Mouse (Mus musculus) myocyte (in vitro differentiated cells): ENCODE measurements at regions not wholly inside any gene's neighbourhood (a gene's known extent, or its start where the extent isn't known, plus 50 kb on each side); places are given as distances from the start of the nearest gene placed in this dataset.

ENCODE experiments used
- H3K27me3 ChIP-seq: one replicate; pipeline ENCODE4 v1.6.1; 2011; ENCODE audit not compliant: control insufficient read depth, insufficient read depth, insufficient read length
- H3K36me3 ChIP-seq: one replicate; pipeline ENCODE4 v1.6.1; 2011; ENCODE audit not compliant: control insufficient read depth, insufficient read depth
- H3K4me2 ChIP-seq: one replicate; pipeline ENCODE4 v1.6.1; 2011; ENCODE audit warnings: low read depth, control low read depth
- H3K4me3 ChIP-seq: one replicate; pipeline ENCODE4 v1.5.1; 2011; ENCODE audit warnings: mild to moderate bottlenecking, control low read depth, moderate library complexity
- H3K79me2 ChIP-seq: one replicate; pipeline ENCODE4 v1.6.1; 2011; ENCODE audit not compliant: control insufficient read depth, insufficient read depth
- H3ac ChIP-seq: one replicate; pipeline ENCODE4 v1.6.1; 2011; ENCODE audit not compliant: control insufficient read depth, insufficient read length
- CEBPB ChIP-seq: IDR thresholded peaks from 2 replicates; pipeline ENCODE4 v1.6.1; 2011; ENCODE audit warnings: mild to moderate bottlenecking, moderate library complexity; ENCODE audit not compliant: poor library complexity, insufficient read depth, severe bottlenecking
- E2F4 ChIP-seq: IDR thresholded peaks from one replicate; pipeline ENCODE4 v1.6.1; 2011; ENCODE audit warnings: mild to moderate bottlenecking, control low read depth, moderate library complexity; ENCODE audit not compliant: insufficient read depth
- MAX ChIP-seq: IDR thresholded peaks from one replicate; pipeline ENCODE4 v1.6.1; 2011; ENCODE audit warnings: low read depth, mild to moderate bottlenecking, control low read depth
- MYOD1 ChIP-seq, 3 experiments: IDR thresholded peaks; one replicate each; pipeline ENCODE4 v1.6.1; 2011; ENCODE audit warnings: control low read depth in 2 of 3, low read depth in 2 of 3, mild to moderate bottlenecking in 2 of 3, moderate library complexity in 1 of 3; ENCODE audit not compliant: insufficient read length in 2 of 3, control insufficient read depth in 1 of 3
- MYOG ChIP-seq, 3 experiments: IDR thresholded peaks; one replicate each; pipeline ENCODE4 v1.6.1; 2011; ENCODE audit warnings: control low read depth in 2 of 3, low read depth in 2 of 3, mild to moderate bottlenecking in 2 of 3; ENCODE audit not compliant: insufficient read length in 2 of 3, control insufficient read depth in 1 of 3, insufficient read depth in 1 of 3
- POLR2A ChIP-seq: IDR thresholded peaks from one replicate; pipeline ENCODE4 v1.6.1; 2011; ENCODE audit warnings: low read depth, mild to moderate bottlenecking, control low read depth, moderate library complexity; ENCODE audit not compliant: insufficient read length
- POLR2AphosphoS2 ChIP-seq: IDR thresholded peaks from one replicate; pipeline ENCODE4 v1.6.1; 2011; ENCODE audit warnings: low read depth, control low read depth; ENCODE audit not compliant: insufficient read length
- REST ChIP-seq: IDR thresholded peaks from one replicate; pipeline ENCODE4 v1.6.1; 2011; ENCODE audit warnings: mild to moderate bottlenecking, control low read depth, moderate library complexity; ENCODE audit not compliant: insufficient read depth, insufficient read length
- SRF ChIP-seq: IDR thresholded peaks from one replicate; pipeline ENCODE4 v1.6.1; 2011; ENCODE audit warnings: low read depth; ENCODE audit not compliant: control insufficient read depth, insufficient read length
- TCF12 ChIP-seq: IDR thresholded peaks from one replicate; pipeline ENCODE4 v1.6.1; 2011; ENCODE audit warnings: mild to moderate bottlenecking, control low read depth; ENCODE audit not compliant: poor library complexity, insufficient read depth, severe bottlenecking
- TCF3 ChIP-seq: IDR thresholded peaks from one replicate; pipeline ENCODE4 v1.6.1; 2011; ENCODE audit warnings: low read depth, control low read depth; ENCODE audit not compliant: insufficient read length
- USF1 ChIP-seq: IDR thresholded peaks from one replicate; pipeline ENCODE4 v1.6.1; 2011; ENCODE audit warnings: low read depth, mild to moderate bottlenecking, control low read depth, moderate library complexity

DNA sequence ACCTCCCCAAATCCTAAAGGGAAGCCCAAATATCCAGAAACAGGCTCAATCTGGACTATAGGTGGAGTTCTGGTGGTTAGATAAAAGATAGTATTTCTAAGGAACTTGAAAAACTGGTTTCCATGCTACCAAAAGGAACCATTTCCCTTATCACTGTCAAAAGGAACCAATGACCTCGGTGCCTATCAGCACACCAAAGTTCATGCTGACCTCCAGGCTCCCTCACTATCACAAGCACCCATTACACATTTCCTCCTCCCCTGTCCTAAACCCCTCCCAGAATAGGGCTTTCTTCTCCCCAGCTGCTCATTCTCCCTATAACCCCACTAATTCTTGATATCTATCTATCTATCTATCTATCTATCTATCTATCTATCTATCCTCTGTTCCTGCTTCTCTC is 144.2 kb downstream of the Nuf2 start:
- no peak overlapping the region for H3K4me2 ChIP-seq
- H3K36me3 ChIP-seq = no peaks in the 10 kb centered on the region

DNA sequence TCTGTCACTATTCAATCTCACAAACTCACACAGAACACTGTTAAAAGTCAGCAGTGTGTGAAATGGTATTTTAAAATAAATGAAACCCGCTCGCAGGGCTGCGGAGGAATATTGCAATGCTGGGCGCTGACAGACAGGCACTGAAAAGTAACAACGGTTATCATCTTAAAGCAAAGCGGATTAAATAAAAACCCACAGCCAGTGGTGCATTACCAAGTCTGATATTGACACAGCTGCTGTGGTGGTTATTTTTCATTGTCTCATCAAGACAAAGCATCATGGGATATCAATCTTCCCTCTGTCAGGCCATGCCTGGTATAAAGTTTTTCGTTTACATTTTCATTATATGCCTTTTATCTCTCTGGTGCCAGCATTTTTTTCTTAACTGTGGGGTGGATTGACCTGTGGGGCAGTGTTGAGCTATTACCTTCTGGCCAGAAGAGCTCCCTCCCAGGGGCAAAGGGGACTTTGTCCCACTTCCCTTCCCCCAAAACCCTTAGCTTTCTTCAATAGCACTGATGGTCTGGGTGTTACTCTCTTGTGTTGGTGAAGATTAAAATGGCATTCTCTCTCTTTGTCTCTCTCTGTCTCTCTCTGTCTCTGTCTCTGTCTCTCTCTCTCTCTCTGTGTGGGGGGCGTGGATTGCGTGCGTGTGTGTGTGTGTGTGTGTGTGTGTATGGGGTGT is 145.4 kb downstream of the Nuf2 start:
- Histone ChIP-seq H3K79me2 (no peaks in the 10 kb centered on the region), H3ac (no peak overlapping the region)

More for the DNA sequence above, 144.2 kb downstream of the Nuf2 start:
- no peaks in the 10 kb centered on the region for H3K27me3 ChIP-seq
- TF ChIP-seq TCF12 = no peak
- no peak for TF ChIP-seq POLR2A
- TF ChIP-seq MYOG (IDR thresholded peaks at IDR 0.05; ENCODE audit: control insufficient read depth in 1 of 3, insufficient read depth in 1 of 3, insufficient read length in 2 of 3, low read depth in 2 of 3) = no peak
- TF ChIP-seq USF1 = no peak
- TF ChIP-seq SRF = no peak
- H3ac ChIP-seq = no peak overlapping the region
- H3K79me2 ChIP-seq = no peaks in the 10 kb centered on the region
- H3K4me3 ChIP-seq = no peak overlapping the region

DNA sequence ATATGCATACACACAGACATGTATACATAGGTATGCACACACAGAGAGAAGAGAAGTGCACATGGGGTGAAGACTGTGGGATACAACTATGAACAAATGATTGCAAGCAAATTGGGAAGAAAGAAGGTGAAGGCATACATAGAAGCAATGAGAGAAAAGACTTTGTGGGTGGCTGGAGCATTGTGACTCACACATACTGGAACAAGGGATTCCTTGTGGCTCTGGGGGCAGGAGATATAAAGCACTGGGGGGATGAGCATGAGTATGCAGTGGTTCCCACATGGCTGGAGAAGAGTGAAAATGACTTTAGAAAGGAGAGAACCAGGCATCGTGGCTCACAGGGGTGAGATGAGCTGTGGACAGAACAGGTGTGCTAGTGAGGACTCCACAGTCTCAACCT is 156.6 kb downstream of the Nuf2 start:
- Histone ChIP-seq H3ac (no peak overlapping the region), H3K4me3 (no peak overlapping the region), H3K36me3 (no peaks in the 10 kb centered on the region), H3K4me2 (peak overlapping the region; percentile 49), H3K79me2 (no peaks in the 10 kb centered on the region), H3K27me3 (no peaks in the 10 kb centered on the region)
- TF ChIP-seq MYOD1 (IDR thresholded peaks at IDR 0.05; ENCODE audit: control insufficient read depth in 1 of 3, insufficient read length in 2 of 3, low read depth in 2 of 3) = no peak
- TF ChIP-seq MAX = no peak
- no peak for TF ChIP-seq TCF12
- TF ChIP-seq MYOG (IDR thresholded peaks at IDR 0.05; ENCODE audit: control insufficient read depth in 1 of 3, insufficient read depth in 1 of 3, insufficient read length in 2 of 3, low read depth in 2 of 3) = no peak
- no peak for TF ChIP-seq POLR2AphosphoS2
- TF ChIP-seq E2F4 = no peak
- no peak for TF ChIP-seq TCF3
- TF ChIP-seq USF1 = no peak
- TF ChIP-seq CEBPB = no peak
- no peak for TF ChIP-seq REST

More for the DNA sequence above, 145.4 kb downstream of the Nuf2 start:
- TF ChIP-seq TCF3 (peak; percentile 23), MYOD1 (IDR thresholded peaks at IDR 0.05; ENCODE audit: control insufficient read depth in 1 of 3, insufficient read length in 2 of 3, low read depth in 2 of 3) (peak; percentile 55 to 92 (median 89)), CEBPB (peak; percentile 65; the same call in 1 of the 2 replicates), MYOG (IDR thresholded peaks at IDR 0.05; ENCODE audit: control insufficient read depth in 1 of 3, insufficient read depth in 1 of 3, insufficient read length in 2 of 3, low read depth in 2 of 3) (no peak), REST (no peak), POLR2A (no peak), TCF12 (peak; percentile 47)
- no peaks in the 10 kb centered on the region for H3K27me3 ChIP-seq
- H3K4me3 ChIP-seq = no peak overlapping the region
- H3K36me3 ChIP-seq = no peaks in the 10 kb centered on the region
- peak overlapping the region; percentile 86 for H3K4me2 ChIP-seq

DNA sequence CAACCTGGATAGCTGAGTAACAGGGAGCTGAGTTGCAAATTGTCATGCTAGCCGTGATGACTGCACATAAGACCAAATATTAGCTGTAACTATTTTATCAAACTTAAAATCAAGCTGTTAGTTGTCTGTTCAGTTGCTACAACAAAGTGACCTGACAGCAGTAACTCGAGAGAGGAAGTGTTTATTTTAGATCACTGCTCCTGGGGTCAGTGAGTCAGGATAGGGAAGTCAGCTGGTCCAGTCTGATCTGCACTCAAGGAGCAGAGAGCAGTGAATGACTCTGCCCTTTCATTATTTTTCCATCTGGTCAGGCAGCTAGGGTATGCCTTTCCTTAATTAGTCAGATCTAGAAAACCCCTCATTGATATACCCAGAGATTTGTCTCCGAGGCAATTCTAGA is 162.5 kb downstream of the Nuf2 start:
- H3K4me3 ChIP-seq = no peak overlapping the region
- no peak for TF ChIP-seq MYOG (IDR thresholded peaks at IDR 0.05; ENCODE audit: control insufficient read depth in 1 of 3, insufficient read depth in 1 of 3, insufficient read length in 2 of 3, low read depth in 2 of 3)
- H3K4me2 ChIP-seq = no peak overlapping the region
- H3ac ChIP-seq = no peak overlapping the region
- H3K79me2 ChIP-seq = no peaks in the 10 kb centered on the region
- no peaks in the 10 kb centered on the region for H3K27me3 ChIP-seq
- no peaks in the 10 kb centered on the region for H3K36me3 ChIP-seq

DNA sequence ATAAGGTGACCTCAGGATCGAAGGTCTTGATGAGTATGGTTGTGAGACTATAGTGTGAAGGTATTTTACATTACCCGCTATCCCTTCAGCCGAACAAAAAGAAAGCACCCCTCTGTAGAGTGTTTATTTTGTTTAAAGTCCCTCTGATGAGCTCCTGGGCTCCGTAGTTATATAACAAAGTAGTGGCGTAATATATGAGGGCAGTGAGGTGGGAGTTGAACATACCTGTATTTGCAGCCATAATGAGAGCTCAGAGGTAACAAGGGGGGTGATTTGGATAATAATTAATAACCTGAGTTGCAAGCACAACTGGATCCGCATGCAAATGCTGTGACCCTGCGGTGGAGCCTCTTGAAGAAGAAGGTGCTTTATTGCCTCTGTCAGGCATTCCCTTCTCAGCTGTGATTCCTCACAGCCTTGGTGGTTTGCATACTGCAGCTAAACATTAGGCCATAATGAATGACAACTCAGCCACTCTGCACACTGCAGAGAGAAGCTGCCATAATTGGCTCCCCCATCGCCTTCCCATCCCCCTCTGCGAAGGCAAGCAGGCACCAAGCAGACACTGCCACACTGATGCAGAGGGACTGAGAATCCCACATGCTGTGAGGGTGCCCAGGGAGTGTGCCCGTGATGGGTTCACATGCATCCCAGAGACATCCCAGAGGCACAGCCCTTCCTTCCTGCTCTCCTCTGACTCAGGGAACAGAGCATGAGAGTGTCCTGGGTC is 163.3 kb downstream of the Nuf2 start:
- no peaks in the 10 kb centered on the region for H3K79me2 ChIP-seq
- H3K4me2 ChIP-seq = no peak overlapping the region
- no peak overlapping the region for H3ac ChIP-seq
- no peaks in the 10 kb centered on the region for H3K27me3 ChIP-seq
- no peaks in the 10 kb centered on the region for H3K36me3 ChIP-seq
- TF ChIP-seq TCF12 (no peak), USF1 (no peak), MYOG (IDR thresholded peaks at IDR 0.05; ENCODE audit: control insufficient read depth in 1 of 3, insufficient read depth in 1 of 3, insufficient read length in 2 of 3, low read depth in 2 of 3) (no peak), E2F4 (no peak), MAX (no peak), REST (no peak), TCF3 (no peak), POLR2A (no peak), CEBPB (no peak), MYOD1 (IDR thresholded peaks at IDR 0.05; ENCODE audit: control insufficient read depth in 1 of 3, insufficient read length in 2 of 3, low read depth in 2 of 3) (no peak), POLR2AphosphoS2 (no peak), SRF (no peak)
- no peak overlapping the region for H3K4me3 ChIP-seq
